Mouse (Mus musculus): ENCODE results near the gene Rergl. TPM values are rescaled to one million over a fixed set of nuclear protein-coding genes. Genes with fewer than 3 reads are reported as not detected.

Gene Rergl
- polyA plus RNA-seq, 1 experiment from 2014 or later: not detected

DNA sequence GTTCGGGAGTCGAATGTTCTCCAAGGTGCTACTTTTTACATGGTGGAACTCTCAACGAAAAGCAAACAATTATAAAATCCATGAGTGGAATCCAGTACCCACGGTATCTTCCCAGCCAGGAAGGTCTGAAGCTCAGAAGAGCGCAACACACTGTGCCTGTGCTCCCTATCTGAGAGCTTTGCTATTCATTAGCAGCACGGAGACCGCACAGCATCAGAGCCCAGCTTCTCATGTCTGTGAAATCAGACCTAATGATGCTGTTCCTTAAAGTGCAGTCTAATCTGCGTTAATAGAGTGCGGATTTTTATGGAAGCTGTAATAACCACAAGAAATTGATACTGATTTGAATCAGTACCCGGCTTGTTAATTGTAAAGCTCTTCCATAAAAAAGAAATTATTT is 41.3 kb downstream of the Rergl start:
- H3K4me3 ChIP-seq (ENCODE audit: low read depth, low read length): no peak overlapping the region
- no peak overlapping the region for H3K4me2 ChIP-seq (ENCODE audit: low read length)
- WGBS: 80% methylated on average over 10 of the region's 10 CpGs
- ATAC-seq: no peak
- H3K36me3 ChIP-seq (ENCODE audit: control insufficient read depth, insufficient read depth, low read length): no peaks in the 10 kb centered on the region
- H3K27me3 ChIP-seq (ENCODE audit: control insufficient read depth, insufficient read depth, low read depth, low read length): no peaks in the 10 kb centered on the region
- H3K9me3 ChIP-seq (replicated peaks; ENCODE audit: control insufficient read depth, low read length, poor library complexity, severe bottlenecking): no peaks in the 10 kb centered on the region
- H3K27ac ChIP-seq (ENCODE audit: low read length): no peak overlapping the region
- no peak overlapping the region for H3K9ac ChIP-seq (ENCODE audit: low read depth, low read length)
- H3K4me1 ChIP-seq (ENCODE audit: control insufficient read depth, insufficient read depth, low read length): no peaks in the 10 kb centered on the region

DNA sequence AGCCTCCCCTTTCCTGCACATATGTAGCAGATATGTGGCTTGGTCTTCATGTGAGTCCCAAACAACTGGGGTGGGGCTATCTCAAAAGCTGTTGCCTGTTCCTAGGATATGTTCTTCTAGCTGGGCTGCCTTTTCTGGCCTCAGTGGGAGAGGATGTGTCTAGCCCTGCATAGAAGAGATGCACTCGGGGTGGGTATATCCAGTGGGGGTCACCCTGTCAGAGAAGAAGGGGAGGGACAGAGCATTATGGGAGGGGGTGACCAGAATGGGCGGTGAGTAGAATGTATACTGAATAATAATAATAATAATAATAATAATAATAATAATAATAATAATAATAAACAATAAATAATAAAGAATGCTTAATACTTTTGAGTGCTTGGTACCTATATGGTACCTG is 57.8 kb downstream of the Rergl start:
- no peaks in the 10 kb centered on the region for H3K27me3 ChIP-seq (ENCODE audit: control insufficient read depth, insufficient read depth, low read depth, low read length)
- H3K4me3 ChIP-seq (ENCODE audit: low read depth, low read length): no peak overlapping the region
- no peaks in the 10 kb centered on the region for H3K9me3 ChIP-seq (replicated peaks; ENCODE audit: control insufficient read depth, low read length, poor library complexity, severe bottlenecking)
- H3K4me1 ChIP-seq (ENCODE audit: control insufficient read depth, insufficient read depth, low read length): no peaks in the 10 kb centered on the region
- no peak for ATAC-seq
- H3K9ac ChIP-seq (ENCODE audit: low read depth, low read length): no peak overlapping the region
- H3K36me3 ChIP-seq (ENCODE audit: control insufficient read depth, insufficient read depth, low read length): no peaks in the 10 kb centered on the region
- WGBS: 97% methylated on average over 2 of the region's 2 CpGs
- H3K27ac ChIP-seq (ENCODE audit: low read length): no peak overlapping the region
- no peak overlapping the region for H3K4me2 ChIP-seq (ENCODE audit: low read length)

Other genes starting within 250 kb of the Rergl start
- gene Pik3c2g, start 85.2 kb upstream of the Rergl start, polyA plus RNA-seq (2015; fragmentation: Nextera tagmentation; extraction: Ambion mirVana): 0.25 and 0.46 TPM in 2 replicates

All from midbrain, embryonic 16.5 days (tissue).